Mouse (Mus musculus) stomach, embryonic 14.5 days (tissue): ENCODE measurements around the gene Xxylt1. TPM values are rescaled to one million over a fixed set of nuclear protein-coding genes. Genes with fewer than 3 reads are reported as not detected.

Source experiments
- ATAC-seq: fragments of 200-750 bp; cut with Nextera tagmentation; 2 replicates; pipeline ENCODE4 v1.8.0; 2017; ENCODE audit warnings: low read depth, moderate TSS enrichment; ENCODE audit not compliant: insufficient number of reproducible peaks, insufficient read depth, low FRiP score
- H3K27ac ChIP-seq: fragments of 300-500 bp; sonication (generic); 2 replicates; pipeline ENCODE4 v1.5.1; 2014; ENCODE audit warnings: mild to moderate bottlenecking, low read length, moderate library complexity, mixed read lengths
- H3K27me3 ChIP-seq: fragments of 300-500 bp; sonication (generic); 2 replicates; pipeline ENCODE4 v1.6.1; 2014; ENCODE audit warnings: low read length, control low read depth, mixed read lengths; ENCODE audit not compliant: control insufficient read depth, insufficient read depth
- H3K36me3 ChIP-seq: fragments of 300-500 bp; sonication (generic); 2 replicates; pipeline ENCODE4 v1.6.1; 2014; ENCODE audit warnings: mild to moderate bottlenecking, control low read depth, low read length, moderate library complexity, mixed read lengths; ENCODE audit not compliant: control insufficient read depth, insufficient read depth
- H3K4me1 ChIP-seq: fragments of 300-500 bp; sonication (generic); 2 replicates; pipeline ENCODE4 v1.6.1; 2014; ENCODE audit warnings: low read length, control low read depth, mixed read lengths; ENCODE audit not compliant: control insufficient read depth, insufficient read depth
- H3K4me2 ChIP-seq: fragments of 300-500 bp; sonication (generic); replicated peaks from 2 replicates; pipeline ENCODE4 v1.6.1; 2014; ENCODE audit warnings: low read depth, low read length, control low read depth
- H3K4me3 ChIP-seq: fragments of 300-500 bp; sonication (generic); 2 replicates; pipeline ENCODE4 v1.5.1; 2014; ENCODE audit warnings: low read depth, low read length, control low read depth
- H3K9ac ChIP-seq: fragments of 300-500 bp; sonication (generic); replicated peaks from 2 replicates; pipeline ENCODE4 v1.6.1; 2014; ENCODE audit warnings: low read depth, mild to moderate bottlenecking, control low read depth, low read length, moderate library complexity, mixed read lengths
- H3K9me3 ChIP-seq: fragments of 300-500 bp; sonication (generic); 2 replicates; pipeline ENCODE4 v1.6.1; 2016; ENCODE audit warnings: low read depth, low read length, control low read depth; ENCODE audit not compliant: control insufficient read depth
- WGBS: fragments of 180-500 bp; shearing (Covaris S2); extraction: QIAGEN DNeasy Blood & Tissue Kit; methylation state at CpG from one replicate; pipeline ENCODE4 v1.1.7; 2014; 5-methylcytosine and 5-hydroxymethylcytosine counted together
- polyA plus RNA-seq: library from polyadenylated mRNA; unstranded; fragments of >200 nt; fragmentation: Nextera tagmentation; extraction: Ambion mirVana; gene quantifications from 2 replicates; pipeline ENCODE4 v1.2.1, GENCODE M21; 2014

The Xxylt1 gene
- polyA plus RNA-seq, 1 experiment from 2014 or later, result 17.2 TPM

DNA sequence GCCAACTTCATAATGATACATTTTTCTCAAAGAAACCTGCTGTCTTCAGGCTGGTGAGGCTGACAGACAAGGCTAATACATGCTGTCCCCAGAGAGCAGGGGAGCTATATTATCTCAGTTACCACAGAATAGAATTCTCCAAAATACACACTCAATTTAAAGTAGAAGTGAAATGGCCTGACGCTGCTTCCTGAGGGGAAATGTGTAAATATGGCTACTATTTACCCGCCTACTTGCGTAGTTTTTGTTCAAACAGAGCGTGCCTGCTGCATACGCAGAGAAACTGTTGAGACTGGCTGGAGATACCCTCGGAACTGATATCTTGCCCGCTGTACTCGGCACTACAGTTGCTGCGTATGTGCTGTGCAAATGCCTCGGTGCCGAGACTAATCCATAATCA lies 101.3 kb downstream of the Xxylt1 start:
- Histone ChIP-seq H3K4me3 (no peak overlapping the region), H3K9ac (no peak overlapping the region), H3K27me3 (no peaks in the 10 kb centered on the region), H3K9me3 (no peaks in the 10 kb centered on the region), H3K4me2 (no peak overlapping the region), H3K36me3 (no peaks in the 10 kb centered on the region), H3K27ac (no peak overlapping the region), H3K4me1 (peaks cover 22% of the 10 kb centered on the region)
- 78% methylated on average over 11 of the region's 11 CpGs for WGBS
- no peak for ATAC-seq

GRCm38 (mm10) chr16:30977728-30978127 lies 103.5 kb downstream of the Xxylt1 start:
- H3K9ac ChIP-seq, result no peak overlapping the region
- H3K36me3 ChIP-seq, result no peaks in the 10 kb centered on the region
- peak overlapping the region; percentile 4; the same call in 1 of the 2 replicates for H3K27ac ChIP-seq
- H3K4me3 ChIP-seq, result no peak overlapping the region
- no peaks in the 10 kb centered on the region for H3K9me3 ChIP-seq
- no peaks in the 10 kb centered on the region for H3K27me3 ChIP-seq
- 50% methylated on average over 6 of the region's 6 CpGs for WGBS
- no peak for ATAC-seq
- no peak overlapping the region for H3K4me2 ChIP-seq
- H3K4me1 ChIP-seq, result peaks cover 27% of the 10 kb centered on the region

- H3K36me3 ChIP-seq, result no peaks in the 10 kb centered on the region
- H3K27ac ChIP-seq, result no peak overlapping the region; the same call in 1 of the 2 replicates
- no peaks in the 10 kb centered on the region for H3K9me3 ChIP-seq
- no peaks in the 10 kb centered on the region for H3K27me3 ChIP-seq
- no peak overlapping the region for H3K9ac ChIP-seq
- 2% methylated on average over 3 of the region's 3 CpGs for WGBS
- peak; percentile 93 for ATAC-seq
- H3K4me3 ChIP-seq, result no peak overlapping the region
- no peak overlapping the region for H3K4me2 ChIP-seq
- peaks cover 31% of the 10 kb centered on the region for H3K4me1 ChIP-seq
Observed at GRCm38 (mm10) chr16:30977186-30977585, 104.0 kb downstream of the Xxylt1 start.

DNA sequence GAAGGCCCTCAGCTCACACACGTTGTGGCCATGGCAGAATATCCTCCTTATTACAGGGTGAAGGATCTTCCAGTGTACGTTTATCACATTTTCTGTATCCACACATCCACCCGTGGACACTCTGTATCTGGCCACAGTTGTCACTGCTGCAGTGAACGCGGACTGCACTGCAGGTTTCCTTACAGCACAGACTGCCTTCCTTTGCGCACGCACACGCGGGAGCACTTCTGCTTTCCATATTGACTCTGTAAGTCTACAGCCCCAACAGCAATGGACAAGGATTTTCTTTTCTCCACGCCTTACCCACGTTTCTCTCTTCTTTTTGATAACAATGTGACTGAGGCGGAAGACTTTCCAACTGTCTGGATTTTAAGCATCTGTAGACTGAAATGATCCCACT lies 106.7 kb downstream of the Xxylt1 start:
- H3K9me3 ChIP-seq, result no peaks in the 10 kb centered on the region
- no peak for ATAC-seq
- 74% methylated on average over 12 of the region's 12 CpGs for WGBS
- no peak overlapping the region for H3K4me2 ChIP-seq
- peaks cover 40% of the 10 kb centered on the region for H3K4me1 ChIP-seq
- H3K36me3 ChIP-seq, result no peaks in the 10 kb centered on the region
- no peak overlapping the region for H3K9ac ChIP-seq
- H3K27ac ChIP-seq, result peak overlapping the region; percentile 3; the same call in 1 of the 2 replicates
- H3K27me3 ChIP-seq, result no peaks in the 10 kb centered on the region
- no peak overlapping the region for H3K4me3 ChIP-seq

GRCm38 (mm10) chr16:30973416-30973815 lies 107.8 kb downstream of the Xxylt1 start:
- no peaks in the 10 kb centered on the region for H3K9me3 ChIP-seq
- 22% methylated on average over 6 of the region's 6 CpGs for WGBS
- no peaks in the 10 kb centered on the region for H3K36me3 ChIP-seq
- H3K4me2 ChIP-seq, result no peak overlapping the region
- peaks cover 45% of the 10 kb centered on the region for H3K4me1 ChIP-seq
- no peak overlapping the region for H3K4me3 ChIP-seq
- no peaks in the 10 kb centered on the region for H3K27me3 ChIP-seq
- no peak overlapping the region for H3K9ac ChIP-seq
- peak overlapping the region; percentile 68 for H3K27ac ChIP-seq
- ATAC-seq, result no peak; the same call in 1 of the 2 replicates

DNA sequence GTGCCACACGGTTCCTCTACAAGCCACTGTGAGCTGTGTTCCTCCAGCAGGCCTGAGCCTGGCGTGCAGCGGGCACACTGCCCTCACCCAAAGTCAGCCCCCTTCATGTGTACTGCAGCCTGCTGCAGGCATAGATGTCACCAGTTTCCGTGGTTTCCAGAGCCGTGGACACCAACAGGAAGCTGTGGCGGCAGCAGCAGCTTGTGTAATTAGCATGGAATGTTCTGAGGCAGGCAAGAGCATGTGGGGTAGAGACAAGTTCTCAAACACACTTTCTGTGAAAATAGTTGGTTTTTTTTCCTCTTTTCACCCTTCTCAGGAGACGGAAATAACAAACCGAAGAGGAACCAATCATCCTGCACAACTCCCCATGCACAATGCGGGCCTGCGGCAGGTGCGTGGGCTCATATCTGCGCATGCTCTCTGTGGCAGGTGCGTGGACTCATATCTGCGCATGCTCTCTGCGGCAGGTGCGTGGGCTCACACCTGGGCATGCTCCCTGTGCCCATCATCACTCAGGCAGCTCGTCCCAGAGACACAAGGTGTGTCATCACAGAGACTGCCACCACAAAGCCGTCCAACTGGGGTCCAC lies 109.2 kb downstream of the Xxylt1 start:
- Histone ChIP-seq H3K36me3 (no peaks in the 10 kb centered on the region), H3K4me2 (no peak overlapping the region), H3K27me3 (no peaks in the 10 kb centered on the region), H3K4me3 (no peak overlapping the region), H3K27ac (no peak overlapping the region), H3K4me1 (peaks cover 39% of the 10 kb centered on the region), H3K9ac (no peak overlapping the region), H3K9me3 (no peaks in the 10 kb centered on the region)
- WGBS, result 87% methylated on average over 18 of the region's 18 CpGs
- ATAC-seq, result no peak

GRCm38 (mm10) chr16:30969266-30970064 lies 111.8 kb downstream of the Xxylt1 start:
- Histone ChIP-seq H3K4me3 (no peak overlapping the region), H3K27me3 (no peaks in the 10 kb centered on the region), H3K9ac (no peak overlapping the region), H3K27ac (peak overlapping the region; percentile 4; the same call in 1 of the 2 replicates), H3K4me2 (no peak overlapping the region), H3K9me3 (no peaks in the 10 kb centered on the region), H3K36me3 (no peaks in the 10 kb centered on the region), H3K4me1 (peaks cover 28% of the 10 kb centered on the region)
- peak; percentile 80 for ATAC-seq
- 55% methylated on average over 18 of the region's 18 CpGs for WGBS

DNA sequence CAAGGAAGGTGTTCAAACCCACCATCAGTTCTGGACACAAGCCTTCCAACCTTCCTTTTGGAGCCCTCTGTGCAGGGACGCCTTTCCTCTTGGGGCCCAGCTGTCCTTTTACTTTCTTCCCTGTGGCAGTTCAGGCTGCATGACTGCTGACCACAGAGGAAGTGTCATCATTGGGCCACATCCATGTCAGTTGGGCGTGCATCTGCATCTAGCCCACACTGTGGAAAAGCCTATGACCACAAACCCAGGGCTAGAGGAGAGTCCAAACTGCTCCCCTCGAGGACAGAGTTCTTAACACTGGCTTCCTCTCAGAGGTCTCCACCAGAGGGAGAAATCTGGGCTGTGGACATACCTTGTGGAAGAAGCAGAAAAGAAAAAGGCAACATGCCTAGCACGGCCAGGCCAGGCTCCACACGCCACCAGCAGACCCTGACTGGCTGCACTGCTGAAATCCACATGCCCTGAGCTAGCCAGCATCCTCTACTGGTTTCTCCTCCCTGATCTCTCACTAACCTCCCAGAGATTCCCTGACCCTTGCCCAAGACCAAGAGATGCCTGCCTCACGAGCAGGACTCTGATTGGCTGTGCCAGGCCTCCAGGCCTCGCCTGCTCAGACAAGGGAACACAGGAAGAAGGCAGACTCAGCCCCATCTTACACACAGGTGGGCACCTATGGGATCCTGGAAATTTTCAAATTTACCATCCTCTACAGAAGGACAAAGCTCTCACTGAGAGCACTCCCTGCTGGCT lies 112.7 kb downstream of the Xxylt1 start:
- peak overlapping the region; percentile 4; the same call in 1 of the 2 replicates for H3K27ac ChIP-seq
- no peaks in the 10 kb centered on the region for H3K9me3 ChIP-seq
- no peak overlapping the region for H3K9ac ChIP-seq
- H3K4me3 ChIP-seq, result no peak overlapping the region
- ATAC-seq, result no peak
- H3K4me2 ChIP-seq, result no peak overlapping the region
- H3K4me1 ChIP-seq, result peaks cover 26% of the 10 kb centered on the region
- WGBS, result 79% methylated on average over 7 of the region's 7 CpGs
- no peaks in the 10 kb centered on the region for H3K27me3 ChIP-seq
- H3K36me3 ChIP-seq, result no peaks in the 10 kb centered on the region
